Mouse (Mus musculus): ENCODE data around the gene Carns1.

Gene Carns1

DNA sequence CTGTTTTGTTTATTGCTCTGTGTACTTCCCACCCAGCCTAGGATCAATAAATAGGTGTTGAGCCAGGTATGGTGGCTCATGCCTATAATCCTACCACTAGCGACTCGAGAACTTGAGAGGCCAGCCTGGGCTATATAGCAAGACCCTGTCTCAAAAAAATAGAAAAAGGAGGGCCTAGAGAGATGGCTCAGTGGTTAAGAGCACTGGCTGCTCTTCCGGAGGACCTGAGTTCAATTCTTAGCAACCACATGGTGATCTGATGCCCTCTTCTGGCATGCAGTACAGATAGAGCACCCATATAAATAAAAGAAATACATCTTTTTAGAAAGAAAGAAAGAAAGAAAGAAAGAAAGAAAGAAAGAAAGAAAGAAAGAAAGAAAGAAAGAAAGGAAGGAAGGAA is 27.9 kb upstream of the Carns1 start:
- intact Hi-C loops (cut with DNase I) = no loop called here

- intact Hi-C loops (cut with DNase I) = no loop called here
Observed at GRCm38 (mm10) chr19:4202149-4202548, 26.9 kb upstream of the Carns1 start.

DNA sequence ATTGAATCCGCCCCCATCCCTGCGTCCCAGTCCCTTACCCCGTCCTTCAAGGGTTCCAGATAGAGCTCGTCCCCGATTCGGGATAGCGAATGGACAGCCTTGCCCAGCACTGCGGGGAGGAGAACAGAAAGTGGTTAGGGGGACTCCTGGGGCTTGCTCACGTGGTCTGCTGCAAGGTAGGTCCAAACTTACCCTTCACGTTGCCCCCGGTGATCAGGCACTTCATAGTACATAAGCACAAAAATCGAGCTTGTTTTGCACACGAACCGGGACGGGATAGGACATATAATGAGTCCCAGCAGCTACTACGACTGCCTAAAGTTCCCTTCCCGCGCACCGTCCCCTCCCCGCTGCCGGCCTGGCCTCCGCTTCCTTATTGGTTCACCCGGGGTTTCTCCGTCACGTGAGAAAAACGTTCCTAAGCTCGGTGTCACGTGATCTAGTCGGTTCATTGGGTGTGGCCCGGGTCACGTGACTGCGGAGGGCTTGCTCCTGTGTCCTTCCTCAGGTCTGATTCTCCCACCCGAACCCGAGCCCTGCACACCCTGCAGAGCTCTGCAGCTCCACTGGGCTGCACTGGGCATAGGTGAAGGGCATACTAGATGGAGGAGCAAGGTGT is 26.1 kb upstream of the Carns1 start, which contains the start of gene Rad9a:
Rad9a (minus strand) TSS at position 372 of the 619 bp plus-strand sequence.
- intact Hi-C loops (cut with DNase I) = no loop called here

- intact Hi-C loops (cut with DNase I) = no loop called here
Observed at GRCm38 (mm10) chr19:4197180-4197579, 21.9 kb upstream of the Carns1 start.

- intact Hi-C loops (cut with DNase I) = no loop called here
Observed at GRCm38 (mm10) chr19:4196548-4196947, 21.3 kb upstream of the Carns1 start.

- intact Hi-C loops (cut with DNase I) = no loop called here
Observed at GRCm38 (mm10) chr19:4196048-4196447, 20.8 kb upstream of the Carns1 start.

DNA sequence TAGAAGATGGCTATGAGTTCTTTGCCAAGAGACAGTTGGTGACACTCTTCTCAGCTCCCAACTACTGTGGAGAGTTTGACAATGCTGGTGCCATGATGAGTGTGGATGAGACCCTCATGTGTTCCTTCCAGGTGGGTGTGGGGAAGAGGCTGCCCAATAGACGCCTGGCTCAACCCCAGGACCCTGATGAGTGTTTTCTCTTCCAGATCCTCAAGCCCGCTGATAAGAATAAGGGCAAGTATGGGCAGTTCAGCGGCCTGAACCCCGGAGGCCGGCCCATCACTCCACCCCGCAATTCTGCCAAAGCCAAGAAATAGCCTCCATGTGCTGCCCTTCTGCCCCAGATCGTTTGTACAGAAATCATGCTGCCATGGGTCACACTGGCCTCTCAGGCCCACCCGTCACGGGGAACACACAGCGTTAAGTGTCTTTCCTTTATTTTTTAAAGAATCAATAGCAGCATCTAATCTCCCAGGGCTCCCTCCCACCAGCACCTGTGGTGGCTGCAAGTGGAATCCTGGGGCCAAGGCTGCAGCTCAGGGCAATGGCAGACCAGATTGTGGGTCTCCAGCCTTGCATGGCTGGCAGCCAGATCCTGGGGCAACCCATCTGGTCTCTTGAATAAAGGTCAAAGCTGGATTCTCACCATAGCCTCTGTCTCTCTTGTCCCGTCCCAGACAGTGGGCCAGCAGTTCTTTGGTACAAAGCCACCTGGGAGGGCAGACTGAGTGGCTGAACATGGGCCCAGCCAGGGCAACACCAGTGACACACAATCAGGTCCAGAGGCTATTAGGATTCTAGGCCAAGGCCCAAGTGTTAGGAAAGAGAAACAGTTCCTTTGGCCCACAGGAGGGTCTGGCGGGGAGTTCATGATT is 19.7 kb upstream of the Carns1 start:
- intact Hi-C loops (cut with DNase I) = no loop called here

GRCm38 (mm10) chr19:4194021-4194724 is 18.9 kb upstream of the Carns1 start:
- intact Hi-C loops (cut with DNase I) = no loop called here

DNA sequence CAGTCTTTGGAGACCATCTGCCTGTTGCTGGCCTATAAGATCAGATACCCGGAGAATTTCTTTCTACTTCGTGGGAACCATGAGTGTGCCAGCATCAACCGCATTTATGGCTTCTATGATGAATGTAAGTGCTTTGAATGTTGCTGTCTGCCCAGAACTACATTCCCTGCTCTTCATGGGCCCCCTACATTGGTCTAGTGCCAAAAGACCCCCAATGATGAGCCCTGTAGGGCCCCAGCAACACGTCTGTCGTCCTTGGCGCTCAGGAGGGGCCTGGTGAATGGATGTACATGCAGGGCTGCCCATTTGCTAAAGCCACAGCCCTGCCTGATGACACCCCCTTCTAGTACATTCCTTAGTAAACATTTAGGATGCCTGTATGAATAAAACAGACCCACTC is 17.9 kb upstream of the Carns1 start:
- intact Hi-C loops (cut with DNase I) = no loop called here

DNA sequence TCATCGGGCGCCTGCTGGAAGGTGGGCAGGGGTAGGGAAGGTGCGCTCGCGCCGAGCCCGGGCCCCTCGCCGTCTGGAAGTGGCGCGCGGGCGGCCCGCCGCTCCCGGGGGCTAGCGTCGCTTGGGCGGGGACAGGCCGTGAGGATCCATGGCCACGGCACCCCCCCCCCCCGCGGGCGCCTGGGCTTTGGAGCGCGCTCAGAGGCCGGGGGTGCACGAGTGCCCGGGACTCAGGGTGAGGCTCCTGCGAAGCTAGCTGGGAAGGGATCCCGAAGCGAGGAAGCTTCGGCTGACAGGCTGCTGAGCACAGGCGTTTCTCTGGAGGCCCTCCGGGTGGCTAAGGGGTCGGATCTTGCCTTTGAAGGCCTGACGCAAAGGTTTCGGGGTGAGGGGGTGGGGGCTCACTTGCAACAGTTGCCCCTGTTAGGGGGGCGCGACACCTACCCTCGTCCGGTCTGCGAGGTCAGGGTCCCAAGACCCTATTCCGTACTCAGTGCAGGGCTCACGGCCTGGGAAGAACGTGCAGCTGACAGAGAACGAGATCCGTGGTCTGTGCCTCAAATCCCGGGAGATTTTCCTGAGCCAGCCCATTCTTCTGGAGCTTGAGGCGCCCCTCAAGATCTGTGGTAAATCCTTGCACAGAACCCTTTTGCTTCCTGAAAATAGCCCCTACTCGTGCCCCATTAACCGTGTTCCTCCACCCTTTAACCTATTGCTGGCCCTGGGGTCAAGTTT is 17.1 kb upstream of the Carns1 start:
- intact Hi-C loops (cut with DNase I) = no loop called here

DNA sequence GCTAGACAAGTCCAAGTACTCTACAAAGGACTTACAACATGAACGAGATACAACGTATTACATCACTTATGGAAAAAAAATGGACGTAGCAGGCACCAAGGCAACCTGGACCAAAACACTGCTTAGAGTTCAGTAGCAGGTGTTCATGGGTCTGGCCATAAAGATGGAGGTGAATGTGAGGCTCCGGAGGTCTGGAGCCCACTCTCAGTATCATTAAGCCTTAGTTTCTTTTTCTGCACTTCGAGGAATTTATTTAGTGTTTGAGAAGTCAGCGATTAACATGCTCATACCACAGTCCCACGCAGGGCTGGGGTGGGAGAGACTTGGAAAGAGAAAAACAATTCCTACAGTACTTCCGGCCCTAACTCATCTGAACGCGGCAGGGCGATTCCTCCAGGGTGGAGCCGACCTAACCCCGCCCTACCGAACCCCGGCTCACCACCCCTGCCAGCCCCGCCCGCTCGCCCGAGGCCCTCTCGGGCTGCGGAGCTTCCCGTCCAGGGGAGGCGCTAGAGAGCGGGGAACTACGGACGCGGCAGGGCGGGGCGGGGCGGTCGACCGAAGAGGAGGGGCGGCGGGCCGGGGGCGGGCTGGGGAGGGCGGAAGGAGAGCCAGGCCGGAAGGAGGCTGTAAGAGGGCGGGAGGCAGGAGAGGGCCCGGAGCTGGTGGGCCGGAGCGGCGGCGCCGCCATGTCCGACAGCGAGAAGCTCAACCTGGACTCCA is 16.4 kb upstream of the Carns1 start, which contains the start of gene Ppp1ca:
Ppp1ca (plus strand) TSS at position 538 of the 723 bp plus-strand sequence.
- intact Hi-C loops (cut with DNase I) = no loop called here

DNA sequence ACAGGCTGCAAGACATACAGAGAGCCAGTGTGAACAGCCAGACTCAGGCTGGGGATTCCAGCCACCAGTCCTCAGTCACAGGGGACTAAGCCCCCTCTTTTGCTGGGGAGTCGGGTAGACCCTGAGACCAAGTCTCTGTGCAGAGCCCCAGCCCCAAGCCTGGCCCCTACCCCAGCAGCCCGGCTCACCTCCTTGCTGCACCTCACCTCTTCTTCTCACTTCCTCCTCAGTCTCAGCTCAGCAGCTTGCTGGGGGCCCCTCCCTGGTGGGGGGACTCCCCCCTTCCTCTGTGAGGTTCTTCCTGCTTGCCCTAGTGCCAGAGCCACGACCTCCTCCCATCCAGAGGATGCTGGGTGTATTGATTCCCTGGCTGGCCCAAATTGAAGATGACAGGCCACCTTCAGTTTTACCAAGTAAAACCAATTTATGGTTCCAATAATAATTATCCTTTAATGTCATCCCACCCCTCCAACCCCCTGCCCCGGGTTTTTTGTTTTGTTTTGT is 15.6 kb upstream of the Carns1 start, which contains the start of gene Tbc1d10c:
Tbc1d10c (minus strand) TSS at position 454 of the 504 bp plus-strand sequence.
- intact Hi-C loops (cut with DNase I) = no loop called here

- intact Hi-C loops (cut with DNase I) = no loop called here
Observed at GRCm38 (mm10) chr19:4189051-4189620, 13.9 kb upstream of the Carns1 start.

GRCm38 (mm10) chr19:4187303-4187702 is 12.0 kb upstream of the Carns1 start:
- intact Hi-C loops (cut with DNase I) = no loop called here

DNA sequence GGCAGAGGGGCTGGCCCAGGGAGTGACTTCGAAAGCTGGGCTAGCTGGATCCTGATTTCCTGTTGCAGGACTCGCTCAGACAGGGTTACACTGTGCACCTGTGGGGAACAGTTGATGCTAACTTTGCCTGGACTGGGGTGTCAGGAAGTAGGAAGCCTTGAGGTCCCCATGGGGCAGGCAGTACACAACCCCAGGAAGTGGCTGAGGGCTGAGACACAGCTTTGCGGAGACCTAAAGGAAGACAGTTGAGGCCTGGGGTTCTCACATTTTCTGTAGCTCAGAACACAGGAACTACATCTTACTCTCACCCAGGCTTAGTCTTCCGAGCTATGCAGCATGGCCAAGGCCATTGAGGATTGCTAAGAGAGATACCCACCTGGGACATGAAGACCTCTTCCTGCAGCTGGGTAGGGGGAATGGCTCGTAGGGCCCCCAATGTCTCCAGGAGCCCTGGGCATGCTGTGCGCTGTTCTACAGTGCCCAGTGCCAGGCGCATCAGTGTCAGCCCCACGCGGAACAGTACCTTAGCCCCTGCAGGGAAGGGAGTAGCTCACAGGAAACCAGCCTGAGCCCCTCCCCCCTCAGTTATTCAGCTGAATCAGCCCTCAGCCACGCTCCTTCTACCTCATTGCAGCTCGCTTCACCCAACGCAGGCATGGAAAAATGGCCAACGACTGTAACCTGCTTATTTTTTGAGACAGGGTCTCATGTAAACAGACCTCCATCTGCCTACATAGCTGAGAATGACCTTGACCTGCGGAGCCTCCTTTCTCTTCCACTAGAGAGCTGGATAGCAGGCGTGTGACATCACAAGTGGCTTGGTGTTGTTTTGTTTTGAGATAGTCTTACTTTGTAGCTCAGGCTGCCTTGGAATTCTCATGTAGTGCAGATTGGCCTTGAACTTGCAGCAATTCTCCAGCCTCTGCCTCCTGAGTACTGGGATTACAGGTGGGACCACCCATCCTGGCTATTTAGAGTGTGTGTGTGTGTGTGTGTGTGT is 10.0 kb upstream of the Carns1 start:
- intact Hi-C loops (cut with DNase I) = no loop called here

DNA sequence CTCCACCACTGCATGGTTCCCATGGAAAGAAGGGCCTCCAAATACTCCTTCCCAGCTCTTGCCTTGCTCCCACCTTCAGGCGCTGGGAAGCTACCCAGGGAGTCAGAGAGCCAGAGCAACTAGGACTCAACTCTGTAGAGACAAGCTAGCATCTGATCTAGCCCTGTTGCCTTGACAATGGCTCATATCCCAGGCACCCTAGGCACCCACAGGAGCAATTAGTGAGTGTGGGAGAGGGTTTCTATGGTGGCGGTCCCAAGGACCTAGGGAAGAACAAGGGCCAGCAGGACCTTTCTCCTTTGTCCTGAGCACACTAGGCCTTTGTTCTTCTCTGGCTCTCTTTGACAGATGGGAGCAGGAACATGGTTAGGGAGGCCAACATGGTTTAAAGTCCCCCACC is 8.4 kb upstream of the Carns1 start:
- intact Hi-C loops (cut with DNase I) = no loop called here

DNA sequence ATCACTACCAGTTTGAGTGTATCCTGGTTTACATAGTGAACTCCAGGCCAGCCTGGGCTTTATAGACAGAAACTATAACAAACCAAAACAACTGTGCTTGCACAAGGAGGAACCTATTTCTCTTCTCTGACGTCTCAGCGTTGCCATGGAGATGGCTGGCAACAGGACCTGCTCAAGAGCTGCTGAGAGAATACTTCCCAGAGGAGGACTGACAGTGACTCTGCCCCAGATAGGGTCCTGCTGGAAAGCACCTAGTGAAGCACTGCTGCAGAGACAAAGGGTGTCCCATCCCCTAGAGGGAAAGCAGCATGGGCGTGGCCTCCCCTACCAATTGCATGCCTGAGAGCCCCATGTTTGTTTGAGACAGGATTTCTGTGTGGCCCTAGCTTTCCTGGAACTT is 6.6 kb upstream of the Carns1 start:
- intact Hi-C loops (cut with DNase I) = no loop called here

DNA sequence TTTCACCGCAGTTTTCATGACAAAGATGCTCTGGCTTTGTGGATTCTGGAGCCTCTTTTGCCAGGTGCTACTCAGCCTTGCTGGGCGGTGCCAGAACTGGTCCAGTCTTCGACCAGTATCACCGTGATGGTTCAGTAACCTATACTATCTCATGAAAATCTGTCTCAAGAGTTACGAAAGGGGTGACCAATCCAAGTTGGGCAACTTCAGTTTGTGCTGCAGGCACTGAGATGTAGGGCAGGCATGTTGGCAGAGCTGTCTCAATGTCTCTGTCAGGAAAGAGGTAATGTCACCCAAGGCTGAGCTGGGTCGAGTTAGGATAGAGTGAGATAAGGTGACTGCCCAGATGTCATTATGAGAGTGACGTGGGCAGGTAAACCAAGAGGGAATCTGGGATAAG is 5.1 kb upstream of the Carns1 start:
- intact Hi-C loops (cut with DNase I) = no loop called here

DNA sequence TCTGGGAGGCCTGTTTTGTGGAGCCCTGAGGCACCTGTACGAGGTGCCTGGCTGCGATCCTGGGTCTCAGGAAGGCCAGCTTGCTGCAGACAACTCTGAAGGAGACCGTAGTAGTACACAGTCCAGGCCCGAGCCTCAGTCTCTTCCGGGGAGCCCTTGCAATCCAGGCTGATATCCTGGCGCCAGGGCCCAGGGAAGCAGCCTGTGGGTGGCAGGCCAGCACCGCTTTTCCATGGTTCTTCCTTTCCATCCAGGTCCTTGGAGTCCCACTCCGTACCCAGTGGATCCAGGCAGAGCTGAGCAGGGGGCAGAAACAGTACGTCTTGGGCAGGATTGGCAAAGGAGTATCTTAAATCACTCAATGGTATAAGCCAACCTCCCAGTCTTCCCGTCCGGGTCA is 2.4 kb downstream of the Carns1 start:
- intact Hi-C loops (cut with DNase I) = no loop called here

Data from adrenal gland (tissue).